Mouse (Mus musculus) spleen, embryonic (tissue): ENCODE measurements at regions not wholly inside any gene's neighbourhood (a gene's known extent, or its start where the extent isn't known, plus 50 kb on each side); places are given as distances from the start of the nearest gene placed in this dataset.

Experiments
- CTCF ChIA-PET: fragments of 350-600 bp; sonication (Branson Sonifier 250); formaldehyde crosslinking; loops from one replicate; lab custom pipeline; 2022; lab: Charles Lee

GRCm38 (mm10) chr12:64736008-64736663 lies 181.6 kb upstream of the Gm527 start:
- CTCF ChIA-PET = no interaction called here

- CTCF ChIA-PET = no interaction called here
Observed at GRCm38 (mm10) chr12:64703419-64703818, 214.3 kb upstream of the Gm527 start.

GRCm38 (mm10) chr12:64701066-64701465 lies 216.6 kb upstream of the Gm527 start:
- CTCF ChIA-PET = no interaction called here

GRCm38 (mm10) chr12:64695343-64695742 lies 220.9 kb upstream of the Fscb start:
- CTCF ChIA-PET = no interaction called here

GRCm38 (mm10) chr12:64692196-64693169 lies 218.0 kb upstream of the Fscb start:
- CTCF ChIA-PET = no interaction called here

GRCm38 (mm10) chr12:64689642-64690041 lies 215.2 kb upstream of the Fscb start:
- CTCF ChIA-PET = no interaction called here

- CTCF ChIA-PET = interaction anchor here (0.7 kb wide), 1 partner anchor 1042 kb away, joined by 3 read pairs; no protein-coding TSS in a partner anchor
Observed at GRCm38 (mm10) chr12:64688618-64689017, 214.1 kb upstream of the Fscb start.

- CTCF ChIA-PET = no interaction called here
Observed at GRCm38 (mm10) chr12:64640864-64641416, 166.4 kb upstream of the Fscb start.

GRCm38 (mm10) chr12:64614877-64615276 lies 140.4 kb upstream of the Fscb start:
- CTCF ChIA-PET = interaction anchor here (0.6 kb wide), 1 partner anchor 224 kb away, joined by 9 read pairs; no protein-coding TSS in a partner anchor
